Mouse (Mus musculus) skeletal muscle tissue, postnatal 0 days (tissue): ENCODE measurements around the gene Pramef6. TPM values are rescaled to one million over a fixed set of nuclear protein-coding genes. Genes with fewer than 3 reads are reported as not detected.

Experiments used
- polyA plus RNA-seq: library from polyadenylated mRNA; unstranded; fragments of >200 nt; fragmentation: Nextera tagmentation; extraction: Ambion mirVana; gene quantifications from 2 replicates; pipeline ENCODE4 v1.2.1, GENCODE M21; 2015

The Pramef6 gene
- polyA plus RNA-seq, result not detected in 2 replicates

GRCm38 (mm10) chr4:143900280-143900679, at the start of gene Pramef6:
Pramef6 (minus strand) TSS chr4:143900380.

GRCm38 (mm10) chr4:143846197-143846596, 54.0 kb downstream of the Pramef6 start, which contains the start of gene Gm13103:
Gm13103 (plus strand) TSS chr4:143846497.

Other genes starting within 250 kb of the Pramef6 start
- gene Gm13088, start 243.1 kb downstream of the Pramef6 start, polyA plus RNA-seq, result not detected in 2 replicates
- not detected in 2 replicates for gene Gm13089, start 197.7 kb downstream of the Pramef6 start, polyA plus RNA-seq
- not detected in 2 replicates for gene Gm13078, start 180.9 kb downstream of the Pramef6 start, polyA plus RNA-seq
- not detected in 2 replicates for gene Gm13023, start 111.0 kb downstream of the Pramef6 start, polyA plus RNA-seq
- not detected in 2 replicates for gene Gm13084, start 84.3 kb downstream of the Pramef6 start, polyA plus RNA-seq
- gene Gm13103, start 53.9 kb downstream of the Pramef6 start, polyA plus RNA-seq, result not detected in 2 replicates
- not detected in 2 replicates for gene Pramef25, start 50.6 kb upstream of the Pramef6 start, polyA plus RNA-seq
- gene Gm13101, start 66.6 kb upstream of the Pramef6 start, polyA plus RNA-seq, result not detected in 2 replicates
- gene Pramef17, start 94.0 kb upstream of the Pramef6 start, polyA plus RNA-seq, result not detected in 2 replicates
- gene Pramel4, start 158.7 kb upstream of the Pramef6 start, polyA plus RNA-seq, result not detected in 2 replicates
- not detected in 2 replicates for gene Gm13102, start 206.1 kb upstream of the Pramef6 start, polyA plus RNA-seq